ENCODE assay signal across 8 mouse cellular contexts in genomic region chr3:37907432-37908088, GRCm38 (mm10).
A peak's percentile ranks its signal among the peaks of the same experiment; 100 is the strongest.
DNase-seq lines count a peak whose midpoint lies in the region; ATAC-seq and TF ChIP-seq lines count a peak whose summit lies in the region.

No protein-coding gene starts in this region.

- H3K4me2 ChIP-seq in liver, embryonic 16.5 days (ENCODE audit: low read depth, low read length), result no peak overlapping the region

- H3K27me3 ChIP-seq in liver, embryonic 16.5 days (ENCODE audit: control insufficient read depth, insufficient read depth, low read depth, low read length), result no peaks in the 10 kb centered on the region

- DNase-seq in brain, embryonic 14.5 days (ENCODE audit: low read depth), result peak; percentile 14
- peak; percentile 56 for DNase-seq in gastrocnemius, postnatal 25 days
- DNase-seq in kidney, adult 11 months, result peak; percentile 91
- DNase-seq in thymus, postnatal 14 days, result peak; percentile 12
- DNase-seq in testis, postnatal 14 days (ENCODE audit: low spot score), result no peak

- ATAC-seq in liver, embryonic 16.5 days (ENCODE audit: low read depth), result peak; percentile 87
- ATAC-seq in megakaryocyte progenitor cell, adult 5-6 weeks (replicated peaks; ENCODE audit: poor library complexity), result no peak
- ATAC-seq in megakaryocyte, adult 5-6 weeks (ENCODE audit: poor library complexity, severe bottlenecking), result no peak

- no peaks in the 10 kb centered on the region for H3K36me3 ChIP-seq in liver, embryonic 16.5 days (ENCODE audit: control insufficient read depth, insufficient read depth)

- H3K9ac ChIP-seq in liver, embryonic 16.5 days (ENCODE audit: low read depth, low read length), result no peak overlapping the region

- TF ChIP-seq POLR2A in brain, embryonic 14.5 days (IDR thresholded peaks at IDR 0.05; ENCODE audit: borderline replicate concordance, extremely low read depth, insufficient read depth, insufficient read length, poor library complexity, severe bottlenecking), result no peak

- no peaks in the 10 kb centered on the region; the same call in 1 of the 2 replicates for H3K4me1 ChIP-seq in liver, embryonic 16.5 days (ENCODE audit: control insufficient read depth, low read depth, low read length)

- TF ChIP-seq CTCF in brain, embryonic 14.5 days (IDR thresholded peaks at IDR 0.05; ENCODE audit: borderline replicate concordance, extremely low read depth, insufficient read depth, insufficient read length), result no peak

- no peaks in the 10 kb centered on the region for H3K9me3 ChIP-seq in liver, embryonic 16.5 days (replicated peaks; ENCODE audit: control insufficient read depth, low read length)

- no peak overlapping the region for H3K4me3 ChIP-seq in liver, embryonic 16.5 days (ENCODE audit: low read depth, low read length)

- WGBS in liver, embryonic 16.5 days (ENCODE audit: insufficient replicate concordance), result 11% methylated on average over 14 of the region's 14 CpGs

- H3K27ac ChIP-seq in liver, embryonic 16.5 days (ENCODE audit: low read length), result peak overlapping the region; percentile 72
